Mouse (Mus musculus): ENCODE data around the gene Zfyve1.

GRCm38 (mm10) chr12:83572717-83573116, 24.3 kb downstream of the Zfyve1 start:
- TF ChIP-seq CTCF (IDR thresholded peaks at IDR 0.05), result no peak
- no peak for TF ChIP-seq EP300 (IDR thresholded peaks at IDR 0.05)
